Mouse (Mus musculus): ENCODE measurements around the gene Crygs. TPM values are rescaled to one million over a fixed set of nuclear protein-coding genes. Genes with fewer than 3 reads are reported as not detected.

Crygs gene
- polyA plus RNA-seq (2014; fragmentation: Illumina TruSeq; extraction: RNeasy Lipid Tissue Mini Kit (QIAGEN cat#74804); ENCODE audit: low read depth, low replicate concordance) = not detected

GRCm38 (mm10) chr16:22811477-22811876 is at the start of gene Crygs:
Gene Crygs (minus strand): TSS chr16:22811577.

GRCm38 (mm10) chr16:22857431-22858113 is 46.2 kb upstream of the Crygs start, which contains the start of the genes Tbccd1 and Dnajb11:
Gene Tbccd1 (minus strand): TSS chr16:22857669.
Gene Dnajb11 (plus strand): TSS chr16:22857845.

Other genes with a start within 250 kb of the Crygs start
- gene Dgkg, start 154.4 kb downstream of the Crygs start, polyA plus RNA-seq (2014; fragmentation: Illumina TruSeq; extraction: RNeasy Lipid Tissue Mini Kit (QIAGEN cat#74804); ENCODE audit: low read depth, low replicate concordance) = 1.4 TPM
- gene Tbccd1, start 46.1 kb upstream of the Crygs start, polyA plus RNA-seq (2014; fragmentation: Illumina TruSeq; extraction: RNeasy Lipid Tissue Mini Kit (QIAGEN cat#74804); ENCODE audit: low read depth, low replicate concordance) = 17.6 TPM
- gene Dnajb11, start 46.3 kb upstream of the Crygs start, polyA plus RNA-seq (2014; fragmentation: Illumina TruSeq; extraction: RNeasy Lipid Tissue Mini Kit (QIAGEN cat#74804); ENCODE audit: low read depth, low replicate concordance) = 54.2 TPM
- 10.7 TPM for gene Ahsg, start 79.7 kb upstream of the Crygs start, polyA plus RNA-seq (2014; fragmentation: Illumina TruSeq; extraction: RNeasy Lipid Tissue Mini Kit (QIAGEN cat#74804); ENCODE audit: low read depth, low replicate concordance)
- gene Fetub, start 106.8 kb upstream of the Crygs start, polyA plus RNA-seq (2014; fragmentation: Illumina TruSeq; extraction: RNeasy Lipid Tissue Mini Kit (QIAGEN cat#74804); ENCODE audit: low read depth, low replicate concordance) = 34.1 TPM
- gene Hrg, start 139.5 kb upstream of the Crygs start, polyA plus RNA-seq (2014; fragmentation: Illumina TruSeq; extraction: RNeasy Lipid Tissue Mini Kit (QIAGEN cat#74804); ENCODE audit: low read depth, low replicate concordance) = not detected
- 7.7 TPM for gene Kng2, start 217.9 kb upstream of the Crygs start, polyA plus RNA-seq (2014; fragmentation: Illumina TruSeq; extraction: RNeasy Lipid Tissue Mini Kit (QIAGEN cat#74804); ENCODE audit: low read depth, low replicate concordance)
- not detected for gene Kng1, start 246.3 kb upstream of the Crygs start, polyA plus RNA-seq (2014; fragmentation: Illumina TruSeq; extraction: RNeasy Lipid Tissue Mini Kit (QIAGEN cat#74804); ENCODE audit: low read depth, low replicate concordance)

All from adrenal gland, adult 10 weeks (tissue).